Mouse (Mus musculus) embryonic fibroblast, embryonic 13.5 days (primary cell): ENCODE results near the gene Postn.

Experiments
- CTCF ChIP-seq: IDR thresholded peaks from 2 replicates; pipeline ENCODE4 v1.5.1; 2011; ENCODE audit warnings: mild to moderate bottlenecking, control low read depth, low read length, moderate library complexity, borderline replicate concordance; ENCODE audit not compliant: insufficient read depth
- POLR2A ChIP-seq: IDR thresholded peaks from 2 replicates; pipeline ENCODE4 v1.6.1; 2011; ENCODE audit warnings: low read depth, mild to moderate bottlenecking, control low read depth, low read length, moderate library complexity

DNA sequence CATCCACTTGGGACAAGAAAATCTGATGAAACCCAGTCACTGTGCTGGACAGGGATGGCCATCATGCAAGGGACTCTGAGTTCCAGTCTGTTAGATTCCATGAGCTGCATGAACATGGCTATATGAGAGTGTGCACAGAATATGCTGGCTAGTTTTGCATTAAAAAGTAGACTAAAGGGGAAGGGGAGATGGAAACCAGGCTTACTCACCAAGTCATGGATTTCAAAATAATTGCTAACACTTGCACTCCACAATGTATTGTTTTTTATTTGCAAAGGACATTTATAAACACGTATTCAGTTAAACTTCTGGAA is 52.6 kb downstream of the Postn start:
- TF ChIP-seq CTCF (no peak), POLR2A (no peak)
